Mouse (Mus musculus) adrenal gland, postnatal 36 days (tissue): ENCODE measurements at regions not wholly inside any gene's neighbourhood (a gene's known extent, or its start where the extent isn't known, plus 50 kb on each side); places are given as distances from the start of the nearest gene placed in this dataset.

Experiments used
- DNase-seq, 2 experiments: peaks; one replicate each; pipeline ENCODE4 v3.0.0; 2021; ENCODE audit warnings: mixed read lengths in 1 of 2

GRCm38 (mm10) chr7:72742376-72742775, 436.0 kb upstream of the Mctp2 start:
- no peak for DNase-seq

DNA sequence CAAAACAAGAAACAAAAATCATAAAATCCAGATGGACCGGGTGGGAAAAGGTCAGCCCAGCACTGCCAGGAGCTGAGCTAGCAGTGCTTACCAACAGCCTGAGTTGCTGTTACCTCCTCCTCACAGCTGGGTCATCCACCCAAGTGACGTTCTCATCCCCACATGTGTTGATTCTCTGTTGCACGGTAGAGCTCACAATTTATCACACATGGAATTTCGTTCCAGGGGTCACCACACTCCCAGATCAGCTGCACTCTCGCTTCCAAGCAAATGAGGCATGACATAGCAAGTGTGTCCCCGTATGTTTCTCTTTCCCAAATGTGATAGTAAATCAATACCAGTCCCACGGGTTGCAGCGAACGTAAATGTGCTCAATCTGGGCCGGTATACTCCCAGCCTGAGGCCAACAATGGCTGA, 445.1 kb upstream of the Mctp2 start:
- DNase-seq = no peak

GRCm38 (mm10) chr7:72753053-72753559, 446.7 kb upstream of the Mctp2 start:
- DNase-seq = no peak

DNA sequence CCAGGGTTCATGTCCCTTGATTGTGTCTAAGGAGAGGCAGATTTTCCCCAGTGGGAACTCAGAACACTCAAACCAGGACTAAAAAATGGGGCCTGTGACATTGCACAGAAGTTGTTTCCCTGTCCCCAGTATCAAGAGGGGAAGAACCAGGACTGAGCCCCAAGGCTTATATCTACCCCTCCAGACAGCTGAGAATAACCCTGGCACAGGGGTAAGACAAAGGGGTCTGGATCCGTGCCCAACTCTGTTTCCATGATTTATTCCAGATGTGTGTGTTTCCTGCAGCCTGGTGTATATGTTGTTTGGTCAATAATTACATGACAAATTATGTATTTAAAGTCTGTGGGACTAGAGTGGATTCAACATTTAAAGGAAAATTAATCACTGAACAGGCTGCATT, 456.3 kb upstream of the Mctp2 start:
- no peak for DNase-seq

DNA sequence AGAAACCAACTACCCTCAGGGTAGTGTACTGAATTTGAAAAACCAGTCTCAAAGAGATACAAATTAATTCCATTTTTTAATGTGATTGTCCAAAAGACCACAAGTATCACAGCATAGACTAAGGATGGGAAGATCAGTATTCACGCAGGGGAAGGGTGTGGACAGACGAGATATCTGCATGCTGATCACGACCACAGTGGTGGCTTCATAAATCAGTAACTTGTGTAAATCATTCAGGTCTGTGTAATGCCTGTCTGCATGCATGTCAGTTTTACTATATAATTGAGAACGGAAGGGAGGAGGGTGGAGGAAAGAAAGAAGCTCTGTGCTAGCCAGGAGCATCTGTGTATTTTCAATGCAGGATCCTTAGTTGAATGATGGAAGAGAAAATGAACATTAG, 462.3 kb upstream of the Mctp2 start:
- DNase-seq = no peak

GRCm38 (mm10) chr7:72774031-72774770, 467.8 kb upstream of the Mctp2 start:
- no peak for DNase-seq

GRCm38 (mm10) chr7:72774771-72775119, 468.3 kb upstream of the Mctp2 start:
- no peak for DNase-seq

GRCm38 (mm10) chr7:72787306-72787705, 480.9 kb upstream of the Mctp2 start:
- no peak for DNase-seq

DNA sequence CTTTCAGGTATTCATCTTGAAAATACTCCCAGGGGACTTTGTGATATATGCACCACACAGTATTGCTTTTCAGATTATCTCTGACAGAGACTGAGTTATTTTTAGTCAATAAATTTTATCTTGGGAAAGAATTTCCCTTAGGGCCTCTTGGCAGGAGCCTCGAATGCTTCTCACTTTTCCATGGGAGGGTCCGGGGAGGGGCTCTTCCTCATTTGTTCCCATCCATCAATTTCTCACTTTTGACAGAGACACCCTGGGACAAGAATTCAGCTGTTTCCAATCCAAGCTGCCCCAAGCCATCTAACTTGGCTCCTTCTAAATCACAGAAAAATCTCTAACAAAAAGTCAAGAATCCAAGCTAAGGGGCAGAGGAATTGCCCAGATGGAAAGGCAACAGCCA, 481.9 kb upstream of the Mctp2 start:
- no peak for DNase-seq

GRCm38 (mm10) chr7:72822142-72822541, 515.7 kb upstream of the Mctp2 start:
- DNase-seq = no peak

- DNase-seq = no peak
Measured at GRCm38 (mm10) chr7:72826597-72826996, 520.2 kb upstream of the Mctp2 start.

DNA sequence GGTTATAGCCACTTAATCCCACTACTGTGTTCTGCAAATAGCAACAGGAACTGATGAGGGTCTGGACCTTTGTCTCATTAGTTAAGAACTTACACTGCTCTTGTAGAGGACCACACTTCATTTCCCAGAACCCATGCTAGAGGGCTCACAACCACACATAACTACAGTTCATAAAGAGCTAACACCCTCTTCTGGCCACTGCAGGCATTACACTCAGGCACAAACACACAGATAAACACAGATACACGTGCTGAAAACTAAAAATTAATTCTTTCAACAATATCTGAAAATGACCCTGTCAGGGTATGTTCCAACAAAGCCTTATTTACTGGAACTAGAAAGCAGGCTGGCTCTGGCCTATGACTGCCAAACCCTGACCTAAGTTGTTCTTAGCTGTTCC, 529.0 kb upstream of the Mctp2 start:
- DNase-seq = no peak

DNA sequence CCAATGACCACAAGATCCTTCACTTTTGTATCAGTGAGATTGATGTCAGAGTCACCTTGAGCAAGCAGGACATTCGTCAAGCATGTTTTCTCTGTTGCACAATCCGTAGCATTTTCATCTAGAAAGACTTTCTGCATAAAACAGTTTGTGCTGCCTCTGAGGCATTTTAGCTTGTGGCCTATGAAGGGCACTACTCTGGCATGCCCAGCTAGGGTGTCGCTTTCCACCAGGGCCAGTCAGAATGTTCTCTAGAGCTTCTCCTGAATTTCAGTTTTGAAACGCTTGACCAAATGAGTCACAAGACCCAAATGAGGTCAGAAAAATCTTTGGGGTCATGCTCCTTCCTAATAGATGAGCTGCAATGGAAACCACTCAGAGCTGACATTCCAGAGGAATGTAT, 529.6 kb upstream of the Mctp2 start:
- peak; percentile 32 to 62 for DNase-seq

GRCm38 (mm10) chr7:72836457-72836985, 530.1 kb upstream of the Mctp2 start:
- no peak for DNase-seq

DNA sequence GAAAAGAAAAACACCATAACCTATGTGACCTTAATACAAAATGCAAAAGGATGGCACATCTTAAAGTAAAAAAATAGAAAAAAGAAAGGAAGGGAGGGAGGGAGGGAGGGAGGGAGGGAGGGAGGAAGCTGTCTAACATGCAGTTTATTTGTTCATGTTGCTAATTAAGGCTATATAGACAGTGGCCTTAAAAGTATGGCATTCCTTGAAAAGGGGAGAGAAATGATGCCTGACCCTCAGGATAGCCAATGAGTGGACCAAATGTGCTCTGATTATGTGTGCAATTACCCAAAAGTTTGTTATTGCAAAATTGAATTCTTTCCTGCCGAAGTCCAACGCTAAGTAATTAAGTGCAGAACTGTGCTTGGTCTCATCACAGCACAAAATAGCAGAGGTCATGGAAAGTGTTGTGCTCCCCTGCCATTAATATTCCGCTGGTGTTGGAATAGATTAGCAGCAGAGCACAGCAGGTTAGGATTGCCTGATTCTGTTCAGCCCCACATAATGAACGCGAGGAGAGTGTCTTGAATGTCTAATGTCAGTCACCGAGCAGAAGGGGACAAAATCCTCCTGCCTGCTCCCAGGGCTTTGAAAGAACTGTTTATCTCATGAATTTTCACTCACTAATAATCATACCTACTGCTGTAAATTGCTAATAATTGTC, 531.7 kb upstream of the Mctp2 start:
- DNase-seq = no peak

DNA sequence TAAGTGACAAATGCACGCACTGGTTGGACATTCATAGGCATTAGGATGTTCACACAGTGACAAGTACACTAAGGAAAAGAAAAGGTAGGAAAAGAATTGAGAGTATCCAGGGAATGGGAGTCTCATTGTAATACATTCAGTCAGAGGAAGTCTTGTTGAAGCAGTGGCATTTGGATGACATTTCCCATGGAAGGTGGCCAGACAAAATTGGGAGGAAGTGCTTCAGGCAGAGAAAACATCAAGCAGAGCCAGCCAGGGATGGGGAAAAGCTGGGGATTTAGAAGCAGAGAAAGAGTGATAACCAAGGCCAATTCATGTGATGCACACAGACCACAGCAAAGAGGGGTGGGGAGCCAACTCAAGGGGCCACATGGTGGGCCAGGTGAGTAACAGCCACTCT, 524.0 kb upstream of the Rgma start:
- DNase-seq = no peak

DNA sequence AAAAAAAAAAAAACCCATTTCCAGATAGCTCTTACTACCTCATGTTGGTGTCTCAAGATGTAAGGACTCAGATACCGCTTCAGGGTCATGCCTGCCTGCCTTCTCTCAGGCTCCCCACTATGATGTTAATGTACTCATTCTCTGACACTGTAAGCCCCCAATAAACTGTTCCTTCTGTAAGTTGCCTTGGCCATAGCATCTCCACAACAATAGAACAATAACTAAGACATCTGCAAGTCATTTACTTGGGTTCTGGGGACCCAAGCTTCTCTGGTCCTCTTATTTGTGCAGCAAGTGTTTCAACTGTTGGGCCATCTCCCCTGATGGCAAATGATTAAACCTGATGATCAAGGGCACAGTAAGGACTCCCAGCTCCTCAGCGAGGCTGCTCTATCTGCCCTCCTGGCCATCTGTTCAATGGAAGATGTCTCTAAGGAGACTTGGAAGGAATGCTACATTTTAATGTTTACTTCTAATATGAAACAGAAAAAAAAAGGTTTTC, 520.8 kb upstream of the Rgma start:
- DNase-seq = no peak

DNA sequence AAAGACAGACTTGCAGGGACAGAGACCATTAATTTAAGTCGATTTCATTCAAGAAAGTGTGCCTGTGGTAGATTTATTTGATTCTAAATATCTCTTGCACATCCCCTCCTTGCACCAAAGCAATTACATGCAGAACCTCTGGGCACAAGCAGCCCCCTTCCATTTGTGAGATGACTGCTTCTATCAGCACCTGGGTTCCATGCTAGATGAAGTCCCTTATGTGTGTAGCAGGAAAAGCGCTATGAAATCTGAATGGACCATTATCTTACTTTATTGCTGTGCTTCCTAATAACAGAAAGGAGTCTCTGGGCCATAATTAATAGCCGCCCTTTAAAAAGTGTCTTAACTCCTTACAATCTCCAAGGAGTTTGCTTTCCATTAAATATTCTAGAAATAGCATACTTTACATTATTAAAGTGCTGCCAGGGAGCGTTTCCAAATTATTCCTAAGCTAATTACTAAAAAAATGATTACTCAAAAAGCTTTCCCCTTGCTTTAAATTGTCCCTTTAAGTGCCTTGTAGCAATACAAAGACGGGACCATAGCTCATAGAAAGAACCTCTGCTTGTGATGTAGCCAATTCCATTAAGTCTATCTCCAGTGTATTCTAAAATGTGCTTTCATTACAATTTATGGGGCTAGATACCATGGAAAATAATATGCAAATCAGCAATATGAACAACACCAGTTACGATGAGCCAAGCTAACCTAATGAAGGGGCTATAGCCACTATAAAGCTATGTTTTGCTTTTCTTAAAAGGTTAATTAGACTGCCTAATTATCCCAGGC, 508.1 kb upstream of the Rgma start:
- DNase-seq = no peak

DNA sequence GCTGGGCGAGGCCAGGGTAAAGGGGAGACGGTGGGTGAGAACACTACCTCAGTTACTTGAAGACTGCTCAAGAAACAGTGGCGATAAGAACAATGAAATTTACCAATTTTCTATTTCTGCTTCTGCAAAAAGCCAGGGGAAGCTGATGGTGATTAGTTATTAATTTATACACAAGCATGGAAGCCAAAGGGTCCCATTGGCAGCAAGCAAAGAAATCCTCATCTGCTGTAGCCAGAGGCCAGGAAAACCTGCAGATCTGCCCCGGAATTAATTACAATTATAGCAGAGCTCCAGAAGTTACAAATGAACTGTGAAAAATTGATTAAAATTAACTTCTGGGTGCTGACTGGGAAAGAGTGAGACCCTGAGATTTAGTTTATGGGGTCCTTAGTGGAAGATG, 506.2 kb upstream of the Rgma start:
- DNase-seq = no peak

- no peak for DNase-seq
Measured at GRCm38 (mm10) chr7:72900816-72901215, 474.5 kb upstream of the Rgma start.

DNA sequence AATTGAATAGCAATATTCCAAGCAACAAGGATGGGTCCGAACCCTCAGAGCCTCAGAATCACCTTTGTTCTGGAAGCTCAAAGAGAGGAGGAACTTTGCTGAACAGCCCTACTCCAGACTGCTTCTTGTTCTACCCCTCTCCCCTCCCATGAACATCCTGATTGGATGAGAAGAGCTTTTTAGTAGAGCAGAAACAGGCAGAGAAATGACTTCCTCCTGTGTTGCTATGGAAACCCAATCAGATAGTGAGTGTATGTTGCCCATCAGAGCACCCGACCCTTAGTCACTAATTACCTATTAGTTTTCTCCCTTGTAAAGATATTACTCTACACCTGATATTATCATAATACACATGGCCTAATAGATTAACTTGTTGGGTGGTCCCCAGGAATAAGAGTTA, 469.4 kb upstream of the Rgma start:
- no peak for DNase-seq

DNA sequence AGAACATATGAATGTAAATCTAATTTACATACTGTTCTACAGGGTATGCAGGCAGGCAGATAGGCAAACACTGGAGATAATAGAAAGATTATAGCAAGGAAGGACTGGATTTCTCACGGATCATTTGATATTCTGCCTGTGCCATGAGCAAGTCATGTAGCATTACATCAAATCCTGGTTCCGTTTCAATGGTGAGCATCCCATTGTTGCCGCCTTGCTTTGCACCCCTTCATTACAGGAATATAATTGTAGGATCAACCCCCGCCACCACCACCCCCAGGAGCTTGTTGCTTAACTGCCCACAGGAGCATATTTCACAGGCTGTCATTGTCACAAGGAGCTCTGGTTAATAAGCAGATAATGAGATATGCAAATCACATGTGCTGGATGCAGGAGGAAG, 468.8 kb upstream of the Rgma start:
- no peak for DNase-seq
